Mouse (Mus musculus) intestine, embryonic 16.5 days (tissue): ENCODE results near the gene Olfm1. TPM values are rescaled to one million over a fixed set of nuclear protein-coding genes. Genes with fewer than 3 reads are reported as not detected.

Experiments
- ATAC-seq: fragments of 200-750 bp; cut with Nextera tagmentation; 2 replicates; pipeline ENCODE4 v1.8.0; 2017; ENCODE audit warnings: moderate TSS enrichment, moderate library complexity
- H3K27ac ChIP-seq: fragments of 300-500 bp; sonication (generic); 2 replicates; pipeline ENCODE4 v1.5.1; 2014; ENCODE audit warnings: mild to moderate bottlenecking, low read length
- H3K27me3 ChIP-seq: fragments of 300-500 bp; sonication (generic); replicated peaks from 2 replicates; pipeline ENCODE4 v1.6.1; 2014; ENCODE audit warnings: low read length, control low read depth, mixed read lengths; ENCODE audit not compliant: control insufficient read depth, insufficient read depth
- H3K36me3 ChIP-seq: fragments of 300-500 bp; sonication (generic); 2 replicates; pipeline ENCODE4 v1.6.1; 2014; ENCODE audit warnings: low read length, control low read depth; ENCODE audit not compliant: control insufficient read depth, insufficient read depth
- H3K4me1 ChIP-seq: fragments of 300-500 bp; sonication (generic); 2 replicates; pipeline ENCODE4 v1.6.1; 2014; ENCODE audit warnings: low read length, control low read depth, mixed read lengths; ENCODE audit not compliant: control insufficient read depth, insufficient read depth
- H3K4me2 ChIP-seq: fragments of 300-500 bp; sonication (generic); 2 replicates; pipeline ENCODE4 v1.6.1; 2014; ENCODE audit warnings: low read depth, low read length, control low read depth
- H3K4me3 ChIP-seq: fragments of 300-500 bp; sonication (generic); 2 replicates; pipeline ENCODE4 v1.5.1; 2014; ENCODE audit warnings: mild to moderate bottlenecking, low read length
- H3K9ac ChIP-seq: fragments of 300-500 bp; sonication (generic); 2 replicates; pipeline ENCODE4 v1.6.1; 2014; ENCODE audit warnings: low read depth, low read length
- H3K9me3 ChIP-seq: fragments of 300-500 bp; sonication (generic); 2 replicates; pipeline ENCODE4 v1.6.1; 2016; ENCODE audit warnings: low read length, control low read depth; ENCODE audit not compliant: control insufficient read depth
- WGBS: fragments of 180-500 bp; shearing (Covaris S2); extraction: QIAGEN DNeasy Blood & Tissue Kit; methylation state at CpG from one replicate; pipeline ENCODE4 v1.1.7; 2014; 5-methylcytosine and 5-hydroxymethylcytosine counted together
- polyA plus RNA-seq: library from polyadenylated mRNA; unstranded; fragments of >200 nt; fragmentation: Nextera tagmentation; extraction: Ambion mirVana; gene quantifications from 2 replicates; pipeline ENCODE4 v1.2.1, GENCODE M21; 2015

The Olfm1 gene
- polyA plus RNA-seq, 1 experiment from 2014 or later = 13.3 TPM

- H3K9ac ChIP-seq = no peak overlapping the region
- 41% methylated on average over 17 of the region's 17 CpGs for WGBS
- no peak for ATAC-seq
- no peaks in the 10 kb centered on the region for H3K9me3 ChIP-seq
- H3K27me3 ChIP-seq = no peaks in the 10 kb centered on the region
- H3K4me1 ChIP-seq = 0 out of 2 replicates have a peak, but pooled peaks cover 4% of the 10 kb centered on the region
- no peaks in the 10 kb centered on the region for H3K36me3 ChIP-seq
- no peak overlapping the region for H3K4me3 ChIP-seq
- no peak overlapping the region for H3K27ac ChIP-seq
- H3K4me2 ChIP-seq = no peak overlapping the region
Observed at GRCm38 (mm10) chr2:28241520-28242221, 48.9 kb downstream of the Olfm1 start.

- 45% methylated on average over 5 of the region's 5 CpGs for WGBS
- H3K9me3 ChIP-seq = no peaks in the 10 kb centered on the region
- no peak overlapping the region for H3K4me2 ChIP-seq
- 0 out of 2 replicates have a peak, but pooled peaks cover 4% of the 10 kb centered on the region for H3K4me1 ChIP-seq
- H3K4me3 ChIP-seq = no peak overlapping the region
- no peaks in the 10 kb centered on the region for H3K27me3 ChIP-seq
- no peak overlapping the region for H3K9ac ChIP-seq
- no peak for ATAC-seq
- H3K27ac ChIP-seq = no peak overlapping the region
- no peaks in the 10 kb centered on the region for H3K36me3 ChIP-seq
Observed at GRCm38 (mm10) chr2:28242222-28242543, 49.4 kb downstream of the Olfm1 start.

GRCm38 (mm10) chr2:28244667-28245395, 52.0 kb downstream of the Olfm1 start:
- Histone ChIP-seq H3K9ac (no peak overlapping the region), H3K4me1 (0 out of 2 replicates have a peak, but pooled peaks cover 4% of the 10 kb centered on the region), H3K4me2 (no peak overlapping the region), H3K27me3 (no peaks in the 10 kb centered on the region), H3K36me3 (no peaks in the 10 kb centered on the region), H3K27ac (no peak overlapping the region), H3K4me3 (no peak overlapping the region), H3K9me3 (no peaks in the 10 kb centered on the region)
- ATAC-seq = no peak
- WGBS = 71% methylated on average over 8 of the region's 8 CpGs

GRCm38 (mm10) chr2:28246110-28246653, 53.4 kb downstream of the Olfm1 start:
- H3K4me3 ChIP-seq = no peak overlapping the region
- H3K36me3 ChIP-seq = no peaks in the 10 kb centered on the region
- H3K4me2 ChIP-seq = no peak overlapping the region
- ATAC-seq = no peak
- H3K27me3 ChIP-seq = no peaks in the 10 kb centered on the region
- no peaks in the 10 kb centered on the region for H3K9me3 ChIP-seq
- 0 out of 2 replicates have a peak, but pooled peaks cover 4% of the 10 kb centered on the region for H3K4me1 ChIP-seq
- WGBS = 75% methylated on average over 5 of the region's 5 CpGs
- no peak overlapping the region for H3K9ac ChIP-seq
- H3K27ac ChIP-seq = no peak overlapping the region

- ATAC-seq = no peak
- Histone ChIP-seq H3K4me2 (no peak overlapping the region), H3K9me3 (no peaks in the 10 kb centered on the region), H3K4me1 (0 out of 2 replicates have a peak, but pooled peaks cover under 1% of the 10 kb centered on the region), H3K36me3 (no peaks in the 10 kb centered on the region), H3K27ac (no peak overlapping the region), H3K4me3 (no peak overlapping the region), H3K27me3 (no peaks in the 10 kb centered on the region), H3K9ac (no peak overlapping the region)
- 76% methylated on average over 11 of the region's 11 CpGs for WGBS
Observed at GRCm38 (mm10) chr2:28247098-28247497, 54.3 kb downstream of the Olfm1 start.

GRCm38 (mm10) chr2:28252554-28252953, 59.8 kb downstream of the Olfm1 start:
- Histone ChIP-seq H3K9me3 (no peaks in the 10 kb centered on the region), H3K36me3 (no peaks in the 10 kb centered on the region), H3K4me3 (no peak overlapping the region), H3K27me3 (no peaks in the 10 kb centered on the region), H3K4me2 (no peak overlapping the region), H3K9ac (no peak overlapping the region), H3K4me1 (no peaks in the 10 kb centered on the region), H3K27ac (no peak overlapping the region)
- ATAC-seq = no peak
- WGBS = 87% methylated on average over 4 of the region's 4 CpGs

GRCm38 (mm10) chr2:28256029-28256428, 63.2 kb downstream of the Olfm1 start:
- 78% methylated on average over 7 of the region's 7 CpGs for WGBS
- Histone ChIP-seq H3K27me3 (no peaks in the 10 kb centered on the region), H3K4me2 (no peak overlapping the region), H3K27ac (no peak overlapping the region), H3K9ac (no peak overlapping the region), H3K36me3 (no peaks in the 10 kb centered on the region), H3K4me1 (no peaks in the 10 kb centered on the region), H3K9me3 (no peaks in the 10 kb centered on the region), H3K4me3 (no peak overlapping the region)
- no peak for ATAC-seq

GRCm38 (mm10) chr2:28261438-28261837, 68.6 kb downstream of the Olfm1 start:
- Histone ChIP-seq H3K27ac (no peak overlapping the region), H3K4me1 (no peaks in the 10 kb centered on the region), H3K9me3 (no peaks in the 10 kb centered on the region), H3K27me3 (no peaks in the 10 kb centered on the region), H3K4me2 (no peak overlapping the region), H3K4me3 (no peak overlapping the region), H3K9ac (no peak overlapping the region), H3K36me3 (no peaks in the 10 kb centered on the region)
- ATAC-seq = no peak
- 53% methylated on average over 3 of the region's 3 CpGs for WGBS

GRCm38 (mm10) chr2:28267776-28268275, 75.0 kb downstream of the Olfm1 start:
- H3K27me3 ChIP-seq = no peaks in the 10 kb centered on the region
- 0 out of 2 replicates have a peak, but pooled peaks cover 2% of the 10 kb centered on the region for H3K4me1 ChIP-seq
- WGBS = 93% methylated on average over 3 of the region's 3 CpGs

More at GRCm38 (mm10) chr2:28267776-28268275, 75.0 kb downstream of the Olfm1 start:
- no peak for ATAC-seq
- H3K9me3 ChIP-seq = no peaks in the 10 kb centered on the region
- H3K4me2 ChIP-seq = no peak overlapping the region
- H3K4me3 ChIP-seq = no peak overlapping the region
- no peak overlapping the region for H3K27ac ChIP-seq
- no peak overlapping the region for H3K9ac ChIP-seq
- H3K36me3 ChIP-seq = no peaks in the 10 kb centered on the region
